Mouse (Mus musculus): ENCODE data around the gene H2afz. TPM values are rescaled to one million over a fixed set of nuclear protein-coding genes. Genes with fewer than 3 reads are reported as not detected.
"Not testable (repeated sequence)": the region's sequence is repeated elsewhere in the genome, so short reads cannot be mapped to it uniquely, and the experiment has no call there.

Gene H2afz
- total RNA-seq, 2 experiments from 2014 or later = 1,351 to 1,875 TPM

DNA sequence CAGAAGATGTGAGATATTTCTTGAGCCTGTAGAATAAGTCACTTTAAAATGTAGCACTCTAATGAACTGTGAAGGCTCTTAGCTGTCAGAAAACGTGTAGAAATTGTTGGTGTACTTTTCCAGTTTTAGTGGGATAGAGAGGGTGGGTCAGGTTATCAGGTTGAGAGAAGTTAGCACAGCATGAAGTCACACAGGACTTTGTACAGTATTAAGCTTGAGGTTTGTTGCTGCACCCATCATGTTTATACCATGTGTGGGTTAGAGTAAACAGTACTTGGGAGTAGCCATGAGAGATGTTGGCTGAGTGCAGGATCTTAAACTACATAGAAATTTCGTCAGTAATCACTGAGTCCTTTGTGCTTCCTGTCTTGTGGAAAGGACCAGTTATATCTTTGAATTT is 48.8 kb downstream of the H2afz start:
- ATAC-seq (replicated peaks; ENCODE audit: poor library complexity, severe bottlenecking) = no peak

DNA sequence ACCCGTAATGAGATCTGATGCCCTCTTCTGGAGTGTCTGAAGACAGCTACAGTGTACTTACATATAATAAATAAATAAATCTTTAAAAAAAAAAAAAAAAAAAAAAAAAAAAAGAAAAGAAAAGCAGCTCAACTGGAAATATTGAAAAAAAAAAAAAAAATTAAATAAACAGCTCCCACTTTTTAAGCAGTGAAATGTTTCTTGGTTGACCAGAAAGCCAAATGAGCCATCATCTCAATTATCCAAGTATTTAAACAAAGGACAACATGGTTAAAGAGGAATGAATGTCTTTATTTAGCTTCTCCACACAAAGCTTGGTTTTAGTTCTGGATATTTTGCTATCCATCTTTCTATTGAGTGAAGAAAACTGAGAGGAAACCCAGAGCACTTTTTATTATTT is 50.3 kb downstream of the H2afz start:
- not testable (repeated sequence) for ATAC-seq (replicated peaks; ENCODE audit: poor library complexity, severe bottlenecking)

Other genes starting within 250 kb of the H2afz start
- not detected in 2 replicates for gene Ddit4l, start 242.9 kb upstream of the H2afz start, total RNA-seq (2014; fragmentation: Nextera tagmentation)
- gene Ddit4l, start 242.9 kb upstream of the H2afz start, total RNA-seq (2017) = not detected in 2 replicates
- not detected in 2 replicates for gene Gm21962, start 193.0 kb upstream of the H2afz start, total RNA-seq (2014; fragmentation: Nextera tagmentation)
- 0.13 TPM in 1 of 2 replicates, not detected in the other for gene Gm21962, start 193.0 kb upstream of the H2afz start, total RNA-seq (2017)
- 6.2 and 7.4 TPM in 2 replicates for gene Dnajb14, start 3.2 kb downstream of the H2afz start, total RNA-seq (2014; fragmentation: Nextera tagmentation)
- 4.8 and 7.1 TPM in 2 replicates for gene Dnajb14, start 3.2 kb downstream of the H2afz start, total RNA-seq (2017)
- 62.4 and 76.7 TPM in 2 replicates for gene Lamtor3, start 54.0 kb downstream of the H2afz start, total RNA-seq (2014; fragmentation: Nextera tagmentation)
- gene Lamtor3, start 54.0 kb downstream of the H2afz start, total RNA-seq (2017) = 69.4 and 87.9 TPM in 2 replicates
- 116 and 120 TPM in 2 replicates for gene Dapp1, start 117.1 kb downstream of the H2afz start, total RNA-seq (2014; fragmentation: Nextera tagmentation)
- gene Dapp1, start 117.1 kb downstream of the H2afz start, total RNA-seq (2017) = 125 and 126 TPM in 2 replicates
- not detected in 2 replicates for gene 1110002E22Rik, start 200.6 kb downstream of the H2afz start, total RNA-seq (2014; fragmentation: Nextera tagmentation)
- not detected in 2 replicates for gene 1110002E22Rik, start 200.6 kb downstream of the H2afz start, total RNA-seq (2017)
- not detected in 2 replicates for gene Gm5105, start 202.9 kb downstream of the H2afz start, total RNA-seq (2014; fragmentation: Nextera tagmentation)
- gene Gm5105, start 202.9 kb downstream of the H2afz start, total RNA-seq (2017) = not detected in 2 replicates